Comparison of ENCODE assay signal across 8 mouse cellular contexts in genomic region chrX:161716865-161717763, GRCm38 (mm10). TPM values are rescaled to one million over a fixed set of nuclear protein-coding genes. Genes with fewer than 3 reads are reported as not detected.
A peak's percentile ranks its signal among the peaks of the same experiment; 100 is the strongest.
DNase-seq lines count a peak whose midpoint lies in the region; ATAC-seq and TF ChIP-seq lines count a peak whose summit lies in the region.

Gene Rai2, plus strand, starts transcription at chrX:161717069.

- no peak within 1 kb of the TSS for H3K27ac ChIP-seq in embryonic facial prominence, embryonic 14.5 days (replicated peaks; ENCODE audit: low read depth, low read length)
- no peak within 1 kb of the TSS; a peak in 1 of 4 replicates for H3K27ac ChIP-seq in heart, embryonic 14.5 days (replicated peaks in 1 of 2; ENCODE audit: control insufficient read depth in 1 of 2, insufficient read depth in 1 of 2, low read depth in 2 of 2, low read length in 2 of 2)
- no peak within 1 kb of the TSS for H3K27ac ChIP-seq in kidney, embryonic 16.5 days (ENCODE audit: low read length)
- H3K27ac ChIP-seq in lung, embryonic 14.5 days (ENCODE audit: low read depth): no peak within 1 kb of the TSS

- peak within 1 kb of the TSS; percentile 74 for H3K4me3 ChIP-seq in E14TG2a.4 (replicated peaks; ENCODE audit: low read length)
- peak within 1 kb of the TSS; percentile 51 for H3K4me3 ChIP-seq in embryonic facial prominence, embryonic 14.5 days (ENCODE audit: low read depth, low read length)
- peak within 1 kb of the TSS; percentile 54 to 57 for H3K4me3 ChIP-seq in heart, embryonic 14.5 days (ENCODE audit: control insufficient read depth in 1 of 2, insufficient read depth in 1 of 2, low read depth in 1 of 2, low read length in 2 of 2)
- H3K4me3 ChIP-seq in kidney, embryonic 16.5 days (ENCODE audit: low read length): peak within 1 kb of the TSS; percentile 62
- peak within 1 kb of the TSS; percentile 48 for H3K4me3 ChIP-seq in lung, embryonic 14.5 days (ENCODE audit: low read depth, low read length)

- peaks cover 23% of the 10 kb centered on the region for H3K27me3 ChIP-seq in E14TG2a.4 (ENCODE audit: insufficient read depth, low read length)
- H3K27me3 ChIP-seq in embryonic facial prominence, embryonic 14.5 days (replicated peaks; ENCODE audit: control insufficient read depth, insufficient read depth, low read length): peaks cover 76% of the 10 kb centered on the region
- peaks cover 22% of the 10 kb centered on the region for H3K27me3 ChIP-seq in heart, embryonic 14.5 days (ENCODE audit: control insufficient read depth, insufficient read depth, low read length)
- peaks cover 42% of the 10 kb centered on the region for H3K27me3 ChIP-seq in kidney, embryonic 16.5 days (ENCODE audit: insufficient read depth, low read length)
- H3K27me3 ChIP-seq in lung, embryonic 14.5 days (ENCODE audit: insufficient read depth, low read length): peaks cover 15% of the 10 kb centered on the region

- H3K9ac ChIP-seq in embryonic facial prominence, embryonic 14.5 days (ENCODE audit: low read depth, low read length): peak within 1 kb of the TSS; percentile 66
- H3K9ac ChIP-seq in heart, embryonic 14.5 days (ENCODE audit: low read length): peak within 1 kb of the TSS; percentile 66
- peak within 1 kb of the TSS; percentile 61 for H3K9ac ChIP-seq in kidney, embryonic 16.5 days (replicated peaks; ENCODE audit: low read length)
- peak within 1 kb of the TSS; percentile 48 for H3K9ac ChIP-seq in lung, embryonic 14.5 days

- ATAC-seq in embryonic facial prominence, embryonic 14.5 days (ENCODE audit: low read depth): peak; percentile 73
- peak; percentile 77 for ATAC-seq in heart, embryonic 14.5 days (ENCODE audit: insufficient number of reproducible peaks, insufficient read depth, low FRiP score, low read depth)
- ATAC-seq in kidney, embryonic 16.5 days (ENCODE audit: low FRiP score, low TSS enrichment): peak; percentile 82
- peak; percentile 76 for ATAC-seq in lung, embryonic 14.5 days (ENCODE audit: insufficient read depth)

- 19% methylated on average over 34 of the region's 79 CpGs for WGBS in embryonic facial prominence, embryonic 14.5 days
- WGBS in heart, embryonic 14.5 days: 18% methylated on average over 55 of the region's 79 CpGs
- WGBS in kidney, embryonic 16.5 days: 25% methylated on average over 31 of the region's 79 CpGs
- WGBS in lung, embryonic 14.5 days: 16% methylated on average over 37 of the region's 79 CpGs

- peak; percentile 9 for DNase-seq in R1 (ENCODE audit: low read depth, low spot score)
- DNase-seq in embryonic facial prominence, embryonic 14.5 days (ENCODE audit: low spot score): peak; percentile 40
- DNase-seq in lung, embryonic 14.5 days: peak; percentile 19
- peak; percentile 33 for DNase-seq in retina, embryonic 14.5 days (ENCODE audit: low spot score)
- no peak for DNase-seq in thymus, postnatal 25 days

- peaks cover 12% of the 10 kb centered on the region for H3K4me1 ChIP-seq in E14TG2a.4 (replicated peaks; ENCODE audit: low read depth, low read length)
- no peaks in the 10 kb centered on the region for H3K4me1 ChIP-seq in embryonic facial prominence, embryonic 14.5 days (ENCODE audit: control insufficient read depth, insufficient read depth, low read length)
- H3K4me1 ChIP-seq in heart, embryonic 14.5 days (ENCODE audit: control insufficient read depth in 2 of 2, insufficient read depth in 2 of 2, low read length in 2 of 2): no peaks in the 10 kb centered on the region
- peaks cover 2% of the 10 kb centered on the region; the same call in 1 of the 2 replicates for H3K4me1 ChIP-seq in kidney, embryonic 16.5 days (ENCODE audit: insufficient read depth, low read length)
- H3K4me1 ChIP-seq in lung, embryonic 14.5 days (ENCODE audit: insufficient read depth): no peaks in the 10 kb centered on the region

- peak within 1 kb of the TSS; percentile 87 for H3K4me2 ChIP-seq in embryonic facial prominence, embryonic 14.5 days (ENCODE audit: low read depth, low read length)
- peak within 1 kb of the TSS; percentile 87 for H3K4me2 ChIP-seq in heart, embryonic 14.5 days (ENCODE audit: low read length)
- peak within 1 kb of the TSS; percentile 78 for H3K4me2 ChIP-seq in kidney, embryonic 16.5 days (replicated peaks; ENCODE audit: low read depth, low read length)
- H3K4me2 ChIP-seq in lung, embryonic 14.5 days: peak within 1 kb of the TSS; percentile 80

- TF ChIP-seq CTCF in E14TG2a.4 (conservative IDR thresholded peaks at IDR 0.05; ENCODE audit: low read length): no peak
- TF ChIP-seq CTCF in lung, embryonic 14.5 days (IDR thresholded peaks at IDR 0.05; ENCODE audit: low read depth): no peak

- H3K36me3 ChIP-seq in E14TG2a.4 (ENCODE audit: insufficient read depth, low read length): no peaks in the 10 kb centered on the region
- no peaks in the 10 kb centered on the region for H3K36me3 ChIP-seq in embryonic facial prominence, embryonic 14.5 days (ENCODE audit: control insufficient read depth, insufficient read depth, low read length)
- no peaks in the 10 kb centered on the region for H3K36me3 ChIP-seq in heart, embryonic 14.5 days (ENCODE audit: control insufficient read depth, insufficient read depth, low read length)
- no peaks in the 10 kb centered on the region for H3K36me3 ChIP-seq in kidney, embryonic 16.5 days (ENCODE audit: insufficient read depth, low read length)
- H3K36me3 ChIP-seq in lung, embryonic 14.5 days (ENCODE audit: insufficient read depth): no peaks in the 10 kb centered on the region

- no peaks in the 10 kb centered on the region for H3K9me3 ChIP-seq in E14TG2a.4 (ENCODE audit: low read length)
- H3K9me3 ChIP-seq in embryonic facial prominence, embryonic 14.5 days (ENCODE audit: control insufficient read depth, low read length): no peaks in the 10 kb centered on the region
- H3K9me3 ChIP-seq in heart, embryonic 14.5 days (ENCODE audit: control insufficient read depth, low read length): no peaks in the 10 kb centered on the region
- no peaks in the 10 kb centered on the region for H3K9me3 ChIP-seq in kidney, embryonic 16.5 days (ENCODE audit: low read length)
- H3K9me3 ChIP-seq in lung, embryonic 14.5 days (ENCODE audit: low read depth, low read length): no peaks in the 10 kb centered on the region

RNA-seq across cellular contexts. Expression of gene Rai2, which starts in this region (rescaled TPM):
- polyA plus RNA-seq in embryonic facial prominence, embryonic 14.5 days (2014; fragmentation: Nextera tagmentation; extraction: Ambion mirVana): 9.5 and 12.1 TPM in 2 replicates
- 3.5 and 4.0 TPM in 2 replicates for polyA plus RNA-seq in heart, embryonic 14.5 days (2014; fragmentation: Nextera tagmentation; extraction: Ambion mirVana)
- 5.0 and 6.4 TPM in 2 replicates for polyA plus RNA-seq in kidney, embryonic 16.5 days (2015; fragmentation: Nextera tagmentation; extraction: Ambion mirVana)
- polyA plus RNA-seq in lung, embryonic 14.5 days (2014; fragmentation: Nextera tagmentation; extraction: Ambion mirVana): 2.8 and 3.3 TPM in 2 replicates
